Mouse (Mus musculus) layer of hippocampus, postnatal 25 days (tissue): ENCODE measurements at regions not wholly inside any gene's neighbourhood (a gene's known extent, or its start where the extent isn't known, plus 50 kb on each side); places are given as distances from the start of the nearest gene placed in this dataset.

Experiments
- DNase-seq, 2 experiments: peaks; one replicate each; pipeline ENCODE4 v3.0.0; 2022; ENCODE audit warnings: mixed read lengths in 2 of 2, low spot score in 1 of 2; ENCODE audit errors: extremely low spot score in 1 of 2

DNA sequence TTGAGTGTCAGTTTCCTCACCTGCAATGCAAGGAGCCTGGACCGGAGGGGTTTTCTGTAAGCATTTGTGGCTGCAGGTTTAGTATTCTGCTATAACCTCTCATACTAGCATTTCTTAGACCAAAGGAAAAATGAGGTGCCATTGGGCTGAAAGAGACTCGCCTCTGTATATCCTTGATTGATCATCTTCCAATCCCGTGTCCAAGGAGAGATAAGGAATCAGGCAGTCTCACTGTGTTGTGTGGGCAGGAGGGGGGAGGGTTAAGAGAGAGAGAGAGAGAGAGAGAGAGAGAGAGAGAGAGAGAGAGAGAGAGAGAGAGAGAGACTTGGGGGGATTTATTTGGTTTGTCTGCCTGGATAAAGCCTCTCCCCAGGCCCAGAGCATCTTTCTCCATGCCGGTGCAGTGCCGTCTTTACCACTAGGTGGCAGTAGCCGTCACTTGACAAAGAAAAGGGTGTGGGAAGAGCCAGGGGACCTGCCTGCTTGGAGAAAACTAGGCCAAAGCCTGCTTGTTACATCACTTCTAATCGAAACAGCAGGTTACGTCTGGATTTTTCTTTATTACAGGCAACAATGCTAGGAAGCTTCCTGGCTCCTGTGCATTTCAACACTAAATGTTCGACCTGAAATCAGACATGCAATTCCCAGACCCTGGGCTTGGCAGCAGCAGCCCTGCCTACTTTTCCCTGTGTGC, 56.1 kb upstream of the Ces5a start:
- peak; percentile 83 to 97 for DNase-seq

DNA sequence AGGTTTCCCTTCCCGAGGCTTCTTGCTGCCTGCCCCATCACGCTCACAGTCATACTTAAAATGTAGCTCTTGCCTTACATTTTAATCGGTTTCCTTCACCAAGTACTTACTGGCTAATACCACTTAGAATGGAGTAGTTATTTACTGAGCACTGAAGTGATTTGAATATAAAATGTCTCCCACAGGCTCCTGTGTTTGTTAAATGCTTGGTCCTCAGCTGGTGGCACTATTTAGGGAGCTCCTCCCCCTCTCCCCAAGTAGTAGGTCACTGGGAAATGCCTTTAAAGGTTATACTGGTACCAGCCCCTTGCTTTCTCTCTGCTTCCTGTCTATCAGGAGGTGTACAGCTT, 56.6 kb upstream of the Ces5a start:
- DNase-seq, result no peak

- peak in 1 of 2 experiments; percentile 14 for DNase-seq
Measured at GRCm38 (mm10) chr8:93598613-93599121, 63.0 kb upstream of the Ces5a start.

- peak in 1 of 2 experiments; percentile 17 for DNase-seq
Measured at GRCm38 (mm10) chr8:93599306-93599705, 63.7 kb upstream of the Ces5a start.

DNA sequence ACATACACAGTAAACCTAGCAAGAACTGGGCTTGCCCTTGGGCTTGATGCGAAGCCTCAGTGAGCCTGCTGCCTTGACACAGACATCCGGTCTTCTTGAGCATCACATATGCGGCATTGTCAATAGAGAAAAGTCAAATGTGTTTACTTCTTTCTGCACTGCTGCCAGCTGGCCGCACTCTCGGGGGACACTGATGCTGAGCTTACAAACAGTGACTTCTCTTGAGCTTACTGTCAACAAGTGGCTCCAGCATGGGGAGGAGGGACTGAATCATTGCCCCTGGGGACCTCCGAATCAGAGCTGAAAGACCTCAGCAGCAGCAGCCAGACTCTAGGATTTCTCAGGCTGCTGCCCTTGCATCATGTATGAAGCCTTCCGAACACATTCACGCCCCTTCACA, 64.1 kb upstream of the Ces5a start:
- no peak for DNase-seq

DNA sequence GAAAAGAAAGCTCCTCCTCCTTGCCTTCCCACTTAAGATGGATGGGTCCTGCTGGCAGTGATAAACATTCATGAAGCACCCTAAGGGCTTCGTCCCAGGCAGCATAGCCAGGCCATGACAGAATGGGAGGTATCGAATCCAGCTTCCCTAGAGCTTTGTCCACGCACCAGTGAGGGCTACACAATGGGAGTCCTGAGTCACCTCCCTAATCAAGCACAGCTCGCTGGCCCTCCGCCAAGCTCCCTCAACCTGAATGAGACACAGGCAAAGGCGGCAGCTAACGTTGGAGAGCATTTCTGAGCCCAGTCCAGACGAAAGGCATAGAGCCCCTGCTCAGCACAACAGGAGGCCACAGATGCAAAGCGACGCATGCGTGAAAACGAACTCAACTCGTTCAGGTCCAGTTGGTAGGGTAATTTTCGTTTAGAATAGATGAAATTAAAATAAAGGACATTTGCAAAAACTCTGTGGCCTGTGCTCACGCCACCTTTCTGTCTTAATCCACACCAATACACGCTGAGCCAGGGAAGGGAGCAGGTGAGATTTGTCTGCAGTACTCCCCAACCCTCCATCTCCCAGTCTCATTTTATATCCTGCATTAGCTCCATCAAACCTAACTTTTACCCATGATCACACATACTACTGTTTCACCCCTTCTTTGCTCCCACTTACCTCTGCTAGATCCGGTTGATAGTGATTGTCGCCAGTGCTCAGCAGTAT, 91.3 kb upstream of the Ces5a start:
- DNase-seq, result peak; percentile 25 to 28

GRCm38 (mm10) chr8:93627626-93628025, 92.0 kb upstream of the Ces5a start:
- no peak for DNase-seq

GRCm38 (mm10) chr8:93632896-93633295, 97.3 kb upstream of the Ces5a start:
- DNase-seq, result no peak

GRCm38 (mm10) chr8:93642770-93643169, 107.1 kb upstream of the Ces5a start:
- no peak for DNase-seq

DNA sequence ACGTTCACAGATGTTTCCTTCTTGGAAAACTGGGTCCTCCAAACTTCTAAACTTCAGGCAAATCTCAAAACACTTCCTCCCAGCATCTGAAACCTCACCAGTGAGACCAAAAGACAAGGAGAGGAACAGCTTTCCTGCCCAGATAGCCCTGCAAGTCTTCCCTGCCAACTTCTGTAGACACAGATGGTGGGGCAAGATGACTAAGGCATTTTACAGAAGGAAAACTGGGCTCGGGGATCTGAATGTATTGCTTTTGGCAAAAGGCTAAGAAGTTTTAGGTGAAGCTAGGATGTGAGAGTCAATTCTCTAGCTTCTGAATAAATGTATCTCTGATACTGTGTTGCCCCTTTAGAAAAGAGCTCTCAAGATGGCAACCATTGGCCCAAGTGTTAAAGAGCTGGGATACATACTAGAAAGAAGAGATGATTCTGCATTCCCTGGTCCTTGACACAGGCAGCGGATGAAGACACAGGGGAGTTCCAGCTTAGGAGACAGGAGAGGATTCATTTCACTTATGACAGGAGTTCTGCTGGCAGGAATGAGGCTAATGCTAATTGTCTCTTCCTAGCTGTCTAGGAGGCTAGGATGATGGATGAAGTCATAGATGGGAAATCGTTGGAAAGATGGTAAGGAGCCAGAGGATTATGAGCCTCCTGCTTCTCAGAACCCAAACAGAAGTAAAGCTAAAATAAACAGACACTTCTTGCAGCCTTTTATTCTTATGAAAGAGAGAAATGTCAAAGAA, 108.0 kb upstream of the Ces5a start:
- no peak for DNase-seq

GRCm38 (mm10) chr8:93653421-93653820, 117.8 kb upstream of the Ces5a start:
- no peak for DNase-seq

- DNase-seq, result no peak
Measured at GRCm38 (mm10) chr8:93653913-93654705, 118.5 kb upstream of the Ces5a start.

DNA sequence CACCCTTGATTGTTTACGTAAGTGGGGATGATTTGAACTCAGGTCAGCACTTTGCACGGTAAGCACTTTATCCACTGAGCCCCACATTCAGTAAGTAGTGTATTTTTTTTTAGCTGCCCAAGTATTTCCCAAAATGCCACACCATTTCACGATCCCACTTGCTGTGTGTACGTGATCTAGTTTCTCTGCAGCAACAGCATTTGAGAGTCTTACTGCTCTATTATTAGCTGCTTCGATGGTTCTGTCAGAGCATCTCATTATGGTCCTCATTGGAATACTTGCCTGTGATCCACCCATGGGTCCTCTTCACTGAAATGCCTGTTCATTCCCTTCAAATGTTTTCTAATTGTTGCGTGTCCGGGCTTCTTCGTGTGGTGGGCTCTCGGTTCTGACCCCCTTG, 120.1 kb upstream of the Ces5a start:
- no peak for DNase-seq

- peak; percentile 70 to 82 for DNase-seq
Measured at GRCm38 (mm10) chr8:93661739-93662138, 126.1 kb upstream of the Ces5a start.

GRCm38 (mm10) chr8:93662219-93662618, 126.6 kb upstream of the Ces5a start:
- DNase-seq, result no peak

DNA sequence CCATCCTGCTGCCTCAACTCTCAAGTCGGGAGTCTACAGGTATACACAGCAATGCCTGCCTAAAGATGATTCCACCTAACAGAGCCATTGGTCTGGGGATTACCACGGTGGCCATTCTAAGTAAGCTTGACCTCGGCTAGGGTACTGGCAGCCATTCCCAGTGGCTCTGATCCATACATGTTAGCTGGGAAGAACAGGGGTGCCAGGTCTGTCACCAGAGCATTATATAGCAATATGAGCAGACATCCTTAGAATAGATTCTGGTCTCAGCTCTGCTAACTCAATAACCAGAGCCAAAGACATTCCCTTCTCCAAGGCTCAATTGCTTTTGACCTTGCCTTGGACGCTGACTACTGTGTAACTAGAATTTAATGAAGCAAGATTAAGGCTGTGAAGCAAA, 128.2 kb upstream of the Ces5a start:
- DNase-seq, result no peak

GRCm38 (mm10) chr8:93668306-93668705, 132.7 kb upstream of the Ces5a start:
- DNase-seq, result no peak

DNA sequence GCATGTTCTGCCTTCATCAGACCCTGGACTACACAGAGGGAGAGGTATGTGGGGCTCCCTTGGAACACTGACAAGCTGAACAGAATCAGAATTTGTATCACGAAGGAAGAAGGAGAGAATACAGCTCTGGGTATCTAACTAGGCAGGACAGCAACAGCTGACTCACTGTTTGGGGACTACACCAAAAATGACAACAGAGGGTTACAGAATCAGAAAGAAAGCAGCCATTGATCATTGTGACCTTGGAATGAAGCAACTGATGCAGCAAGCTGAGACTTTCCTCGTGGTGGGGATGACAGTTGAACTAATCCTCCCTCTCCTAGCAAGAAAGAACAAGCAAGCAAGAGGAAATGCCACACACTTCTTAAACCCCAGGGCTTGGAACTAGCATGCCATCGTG, 135.0 kb upstream of the Gnao1 start:
- DNase-seq, result no peak

- DNase-seq, result no peak
Measured at GRCm38 (mm10) chr8:93683773-93684391, 125.9 kb upstream of the Gnao1 start.

DNA sequence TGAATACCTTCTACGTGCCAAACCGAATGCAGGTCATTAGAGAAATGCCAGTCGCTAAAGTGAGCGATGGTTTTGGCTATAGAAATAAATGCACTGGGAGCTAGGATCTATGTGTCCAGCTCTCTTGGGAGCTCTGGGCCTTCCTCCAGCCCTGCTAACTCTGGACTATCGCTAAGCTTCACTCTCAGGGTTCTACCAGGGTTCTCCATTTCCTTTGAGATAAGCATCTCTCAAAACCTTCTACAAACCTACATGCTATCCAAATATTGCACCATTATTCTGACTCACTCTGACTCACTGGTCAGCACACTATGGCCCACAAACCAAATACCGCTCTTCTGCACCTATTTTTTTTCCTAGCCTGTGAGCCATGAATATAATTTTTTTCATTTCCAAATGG, 125.4 kb upstream of the Gnao1 start:
- no peak for DNase-seq
